ENCODE assay signal across 13 mouse cellular contexts in the genomic region with DNA sequence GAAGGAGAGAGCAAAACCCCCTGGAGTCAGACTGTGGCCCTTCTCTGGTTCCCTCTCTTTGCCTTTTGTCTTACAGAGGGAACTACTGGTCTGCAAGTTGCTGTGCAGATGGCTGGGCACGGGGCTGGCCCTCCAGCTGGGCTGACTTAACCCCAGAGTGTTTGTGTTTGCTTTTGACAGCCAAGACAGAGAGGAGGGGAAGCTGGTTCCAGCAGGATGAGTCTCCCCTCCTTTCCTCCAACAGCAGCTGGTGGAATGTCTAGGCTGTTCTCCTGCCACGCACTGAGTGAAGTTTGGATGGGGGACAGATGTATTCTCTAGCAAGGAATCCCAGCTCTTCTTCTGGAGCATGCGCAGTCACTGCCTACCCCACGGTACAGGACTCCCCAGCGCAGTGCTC. TPM values are rescaled to one million over a fixed set of nuclear protein-coding genes. Genes with fewer than 3 reads are reported as not detected.
A peak's percentile ranks its signal among the peaks of the same experiment; 100 is the strongest.
DNase-seq lines count a peak whose midpoint lies in the region; ATAC-seq lines count a peak whose summit lies in the region.
"Had no signal": no experiment of that assay in that cellular context is flagged by ENCODE, and none has a peak within 500 bp of the region (broad histone marks: within the 10 kb centered on the region; RNA-seq: fewer than 3 reads in every experiment).

No protein-coding gene starts in this region.

- no peak overlapping the region for H3K4me3 ChIP-seq in neural tube, embryonic 15.5 days (replicated peaks)
- no peak overlapping the region for H3K4me3 ChIP-seq in lung, embryonic 15.5 days
- no peak overlapping the region for H3K4me3 ChIP-seq in forebrain, embryonic 13.5 days

- H3K27me3 ChIP-seq in neural tube, embryonic 15.5 days (replicated peaks), result no peaks in the 10 kb centered on the region
- H3K27me3 ChIP-seq in lung, embryonic 15.5 days, result no peaks in the 10 kb centered on the region
- peaks cover 4% of the 10 kb centered on the region; the same call in 1 of the 2 replicates for H3K27me3 ChIP-seq in forebrain, embryonic 13.5 days

- H3K36me3 ChIP-seq in neural tube, embryonic 15.5 days, result no peaks in the 10 kb centered on the region
- H3K36me3 ChIP-seq in lung, embryonic 15.5 days, result no peaks in the 10 kb centered on the region
- H3K36me3 ChIP-seq in forebrain, embryonic 13.5 days (ENCODE audit: poor library complexity, severe bottlenecking), result no peaks in the 10 kb centered on the region

- H3K27ac ChIP-seq in neural tube, embryonic 15.5 days (replicated peaks), result no peak overlapping the region
- peak overlapping the region; percentile 50 for H3K27ac ChIP-seq in lung, embryonic 15.5 days
- no peak overlapping the region for H3K27ac ChIP-seq in forebrain, embryonic 13.5 days

- peak; percentile 16 for DNase-seq in heart, postnatal 4 days
- no peak for DNase-seq in heart, postnatal 36 days
- DNase-seq in neural tube, embryonic 10.5 days (ENCODE audit: extremely low spot score, low spot score), result peak; percentile 61
- DNase-seq in thymus, adult 18-20 months, result no peak
- no peak for DNase-seq in testis, postnatal 14 days (ENCODE audit: low spot score)
- DNase-seq: gastrocnemius, postnatal 36 days; liver; retina, postnatal 1 day had no signal

- ATAC-seq in neural tube, embryonic 15.5 days (ENCODE audit: low FRiP score), result no peak
- ATAC-seq in lung, embryonic 15.5 days (ENCODE audit: borderline replicate concordance, extremely low read depth, low FRiP score, low TSS enrichment), result peak; percentile 96
- no peak for ATAC-seq in forebrain, embryonic 13.5 days
- ATAC-seq: CD4-positive, CD25-positive, alpha-beta regulatory T cell, adult 4 months; midbrain, embryonic 16.5 days had no signal

- 63% methylated on average over 5 of the region's 5 CpGs for WGBS in neural tube, embryonic 15.5 days
- 29% methylated on average over 5 of the region's 5 CpGs for WGBS in lung, embryonic 15.5 days
- 78% methylated on average over 5 of the region's 5 CpGs for WGBS in forebrain, embryonic 13.5 days

- H3K4me1 ChIP-seq in neural tube, embryonic 15.5 days, result peaks cover 4% of the 10 kb centered on the region; the same call in 1 of the 2 replicates
- peaks cover 20% of the 10 kb centered on the region for H3K4me1 ChIP-seq in lung, embryonic 15.5 days
- peaks cover 11% of the 10 kb centered on the region for H3K4me1 ChIP-seq in forebrain, embryonic 13.5 days

- no peak overlapping the region for H3K4me2 ChIP-seq in neural tube, embryonic 15.5 days
- no peak overlapping the region for H3K4me2 ChIP-seq in lung, embryonic 15.5 days
- H3K4me2 ChIP-seq in forebrain, embryonic 13.5 days, result no peak overlapping the region

- intact Hi-C loops in heart, postnatal 36 days (cut with DNase I), result loop anchor here (10.0 kb wide), 1 partner anchor 281 kb away; no protein-coding TSS in a partner anchor

- H3K9ac ChIP-seq in neural tube, embryonic 15.5 days (replicated peaks), result no peak overlapping the region
- no peak overlapping the region for H3K9ac ChIP-seq in lung, embryonic 15.5 days
- no peak overlapping the region for H3K9ac ChIP-seq in forebrain, embryonic 13.5 days

- H3K9me3 ChIP-seq in neural tube, embryonic 15.5 days (replicated peaks), result no peaks in the 10 kb centered on the region
- H3K9me3 ChIP-seq in lung, embryonic 15.5 days, result no peaks in the 10 kb centered on the region
- H3K9me3 ChIP-seq in forebrain, embryonic 13.5 days (replicated peaks), result no peaks in the 10 kb centered on the region

RNA-seq across cellular contexts. Expression of a gene that starts 56.5 kb away (rescaled TPM):
- total RNA-seq in heart, postnatal 4 days (2021), result 10 to 100 TPM in 1 of 2 experiments, 1 to 10 TPM in 1; 9.7 to 11.5 TPM
- total RNA-seq in heart, postnatal 36 days (2021), result 1 to 10 TPM; 7.2 to 8.3 TPM
- 20.2 and 22.8 TPM in 2 replicates for polyA plus RNA-seq in neural tube, embryonic 15.5 days (2015; fragmentation: Nextera tagmentation; extraction: Ambion mirVana)
- 14.8 and 15.0 TPM in 2 replicates for polyA plus RNA-seq in lung, embryonic 15.5 days (2015; fragmentation: Nextera tagmentation; extraction: Ambion mirVana)
- 21.7 and 22.4 TPM in 2 replicates for polyA plus RNA-seq in forebrain, embryonic 13.5 days (2015; fragmentation: Nextera tagmentation; extraction: Ambion mirVana)

Comparison
In these comparisons a context has a peak if more than half of its experiments do, and no peak if none do; other contexts are left out.
1. DNase-seq: peak in heart, postnatal 4 days (single experiment) and neural tube, embryonic 10.5 days (single experiment); none in heart, postnatal 36 days (0 of 2), thymus, adult 18-20 months (0 of 2) and testis, postnatal 14 days (single experiment).